Mouse (Mus musculus): ENCODE measurements at regions not wholly inside any gene's neighbourhood (a gene's known extent, or its start where the extent isn't known, plus 50 kb on each side); places are given as distances from the start of the nearest gene placed in this dataset.

GRCm38 (mm10) chr13:44516863-44517262 is 212.4 kb upstream of the Jarid2 start:
- Histone ChIP-seq H3K4me1 (ENCODE audit: control insufficient read depth, insufficient read depth, low read length) (no peaks in the 10 kb centered on the region), H3K27me3 (ENCODE audit: control insufficient read depth, insufficient read depth, low read length) (no peaks in the 10 kb centered on the region), H3K4me3 (replicated peaks; ENCODE audit: insufficient read depth, low read depth, low read length) (no peak overlapping the region), H3K27ac (ENCODE audit: insufficient read depth, low read length) (no peak overlapping the region)
- 89% methylated on average over 4 of the region's 4 CpGs for WGBS
- no peak for DNase-seq
- TF ChIP-seq CTCF (IDR thresholded peaks at IDR 0.05; ENCODE audit: borderline replicate concordance, insufficient read depth, low read depth, low read length) (no peak), POLR2A (IDR thresholded peaks at IDR 0.05; ENCODE audit: borderline replicate concordance, insufficient read depth, low read length) (no peak)

GRCm38 (mm10) chr13:44517312-44517711 is 212.0 kb upstream of the Jarid2 start:
- TF ChIP-seq POLR2A (IDR thresholded peaks at IDR 0.05; ENCODE audit: borderline replicate concordance, insufficient read depth, low read length) (no peak), CTCF (IDR thresholded peaks at IDR 0.05; ENCODE audit: borderline replicate concordance, insufficient read depth, low read depth, low read length) (no peak)
- H3K27ac ChIP-seq (ENCODE audit: insufficient read depth, low read length), result no peak overlapping the region
- H3K4me3 ChIP-seq (replicated peaks; ENCODE audit: insufficient read depth, low read depth, low read length), result no peak overlapping the region
- no peaks in the 10 kb centered on the region for H3K27me3 ChIP-seq (ENCODE audit: control insufficient read depth, insufficient read depth, low read length)
- DNase-seq, result no peak
- no peaks in the 10 kb centered on the region for H3K4me1 ChIP-seq (ENCODE audit: control insufficient read depth, insufficient read depth, low read length)
- WGBS, result 94% methylated on average over 9 of the region's 9 CpGs

GRCm38 (mm10) chr13:44518215-44518614 is 211.1 kb upstream of the Jarid2 start:
- 99% methylated on average over 4 of the region's 4 CpGs for WGBS

GRCm38 (mm10) chr13:44523516-44523915 is 205.8 kb upstream of the Jarid2 start:
- Histone ChIP-seq H3K4me3 (replicated peaks; ENCODE audit: insufficient read depth, low read depth, low read length) (no peak overlapping the region), H3K4me1 (ENCODE audit: control insufficient read depth, insufficient read depth, low read length) (no peaks in the 10 kb centered on the region), H3K27ac (ENCODE audit: insufficient read depth, low read length) (no peak overlapping the region), H3K27me3 (ENCODE audit: control insufficient read depth, insufficient read depth, low read length) (no peaks in the 10 kb centered on the region)
- DNase-seq, result no peak
- no peak for TF ChIP-seq CTCF (IDR thresholded peaks at IDR 0.05; ENCODE audit: borderline replicate concordance, insufficient read depth, low read depth, low read length)
- no peak for TF ChIP-seq POLR2A (IDR thresholded peaks at IDR 0.05; ENCODE audit: borderline replicate concordance, insufficient read depth, low read length)
- WGBS, result 90% methylated on average over 4 of the region's 4 CpGs

More at GRCm38 (mm10) chr13:44518215-44518614, 211.1 kb upstream of the Jarid2 start:
- Histone ChIP-seq H3K27me3 (ENCODE audit: control insufficient read depth, insufficient read depth, low read length) (no peaks in the 10 kb centered on the region), H3K27ac (ENCODE audit: insufficient read depth, low read length) (no peak overlapping the region), H3K4me3 (replicated peaks; ENCODE audit: insufficient read depth, low read depth, low read length) (no peak overlapping the region), H3K4me1 (ENCODE audit: control insufficient read depth, insufficient read depth, low read length) (no peaks in the 10 kb centered on the region)
- no peak for DNase-seq
- TF ChIP-seq POLR2A (IDR thresholded peaks at IDR 0.05; ENCODE audit: borderline replicate concordance, insufficient read depth, low read length), result no peak
- TF ChIP-seq CTCF (IDR thresholded peaks at IDR 0.05; ENCODE audit: borderline replicate concordance, insufficient read depth, low read depth, low read length), result no peak

- Histone ChIP-seq H3K27ac (ENCODE audit: insufficient read depth, low read length) (no peak overlapping the region), H3K27me3 (ENCODE audit: control insufficient read depth, insufficient read depth, low read length) (no peaks in the 10 kb centered on the region), H3K4me3 (replicated peaks; ENCODE audit: insufficient read depth, low read depth, low read length) (no peak overlapping the region), H3K4me1 (ENCODE audit: control insufficient read depth, insufficient read depth, low read length) (no peaks in the 10 kb centered on the region; the same call in 1 of the 2 replicates)
- 91% methylated on average over 9 of the region's 9 CpGs for WGBS
- DNase-seq, result no peak
- TF ChIP-seq CTCF (IDR thresholded peaks at IDR 0.05; ENCODE audit: borderline replicate concordance, insufficient read depth, low read depth, low read length) (no peak), POLR2A (IDR thresholded peaks at IDR 0.05; ENCODE audit: borderline replicate concordance, insufficient read depth, low read length) (no peak)
Measured at GRCm38 (mm10) chr13:44530867-44531564, 198.3 kb upstream of the Jarid2 start.

- Histone ChIP-seq H3K4me1 (ENCODE audit: control insufficient read depth, insufficient read depth, low read length) (no peaks in the 10 kb centered on the region; the same call in 1 of the 2 replicates), H3K27me3 (ENCODE audit: control insufficient read depth, insufficient read depth, low read length) (no peaks in the 10 kb centered on the region), H3K4me3 (replicated peaks; ENCODE audit: insufficient read depth, low read depth, low read length) (no peak overlapping the region), H3K27ac (ENCODE audit: insufficient read depth, low read length) (no peak overlapping the region)
- TF ChIP-seq POLR2A (IDR thresholded peaks at IDR 0.05; ENCODE audit: borderline replicate concordance, insufficient read depth, low read length) (no peak), CTCF (IDR thresholded peaks at IDR 0.05; ENCODE audit: borderline replicate concordance, insufficient read depth, low read depth, low read length) (no peak)
- DNase-seq, result no peak
- 96% methylated on average over 11 of the region's 11 CpGs for WGBS
Measured at GRCm38 (mm10) chr13:44532631-44533180, 196.6 kb upstream of the Jarid2 start.

- TF ChIP-seq CTCF (IDR thresholded peaks at IDR 0.05; ENCODE audit: borderline replicate concordance, insufficient read depth, low read depth, low read length) (no peak), POLR2A (IDR thresholded peaks at IDR 0.05; ENCODE audit: borderline replicate concordance, insufficient read depth, low read length) (no peak)
- WGBS, result 93% methylated on average over 6 of the region's 6 CpGs
- H3K27me3 ChIP-seq (ENCODE audit: control insufficient read depth, insufficient read depth, low read length), result no peaks in the 10 kb centered on the region
- no peak overlapping the region for H3K4me3 ChIP-seq (replicated peaks; ENCODE audit: insufficient read depth, low read depth, low read length)
- H3K27ac ChIP-seq (ENCODE audit: insufficient read depth, low read length), result no peak overlapping the region
- no peak for DNase-seq
- no peaks in the 10 kb centered on the region for H3K4me1 ChIP-seq (ENCODE audit: control insufficient read depth, insufficient read depth, low read length)
Measured at GRCm38 (mm10) chr13:44534575-44535080, 194.6 kb upstream of the Jarid2 start.

- TF ChIP-seq POLR2A (IDR thresholded peaks at IDR 0.05; ENCODE audit: borderline replicate concordance, insufficient read depth, low read length), result no peak
- H3K27me3 ChIP-seq (ENCODE audit: control insufficient read depth, insufficient read depth, low read length), result no peaks in the 10 kb centered on the region
- WGBS, result 63% methylated on average over 18 of the region's 18 CpGs
- DNase-seq, result no peak
- no peak overlapping the region for H3K4me3 ChIP-seq (replicated peaks; ENCODE audit: insufficient read depth, low read depth, low read length)
- no peak overlapping the region for H3K27ac ChIP-seq (ENCODE audit: insufficient read depth, low read length)
- no peaks in the 10 kb centered on the region; the same call in 1 of the 2 replicates for H3K4me1 ChIP-seq (ENCODE audit: control insufficient read depth, insufficient read depth, low read length)
Measured at GRCm38 (mm10) chr13:44535441-44535840, 193.8 kb upstream of the Jarid2 start.

Data from cerebellum, adult 2 months (tissue).